Mouse (Mus musculus) kidney, adult 18-20 months (tissue): ENCODE data around the gene Smc1a.
A peak's percentile ranks its signal among the peaks of the same experiment; 100 is the strongest.
"Not testable (repeated sequence)": the region's sequence is repeated elsewhere in the genome, so short reads cannot be mapped to it uniquely, and the experiment has no call there.

Experiments used
- DNase-seq: peaks from one replicate; pipeline ENCODE4 v3.0.0; 2021

The Smc1a gene

DNA sequence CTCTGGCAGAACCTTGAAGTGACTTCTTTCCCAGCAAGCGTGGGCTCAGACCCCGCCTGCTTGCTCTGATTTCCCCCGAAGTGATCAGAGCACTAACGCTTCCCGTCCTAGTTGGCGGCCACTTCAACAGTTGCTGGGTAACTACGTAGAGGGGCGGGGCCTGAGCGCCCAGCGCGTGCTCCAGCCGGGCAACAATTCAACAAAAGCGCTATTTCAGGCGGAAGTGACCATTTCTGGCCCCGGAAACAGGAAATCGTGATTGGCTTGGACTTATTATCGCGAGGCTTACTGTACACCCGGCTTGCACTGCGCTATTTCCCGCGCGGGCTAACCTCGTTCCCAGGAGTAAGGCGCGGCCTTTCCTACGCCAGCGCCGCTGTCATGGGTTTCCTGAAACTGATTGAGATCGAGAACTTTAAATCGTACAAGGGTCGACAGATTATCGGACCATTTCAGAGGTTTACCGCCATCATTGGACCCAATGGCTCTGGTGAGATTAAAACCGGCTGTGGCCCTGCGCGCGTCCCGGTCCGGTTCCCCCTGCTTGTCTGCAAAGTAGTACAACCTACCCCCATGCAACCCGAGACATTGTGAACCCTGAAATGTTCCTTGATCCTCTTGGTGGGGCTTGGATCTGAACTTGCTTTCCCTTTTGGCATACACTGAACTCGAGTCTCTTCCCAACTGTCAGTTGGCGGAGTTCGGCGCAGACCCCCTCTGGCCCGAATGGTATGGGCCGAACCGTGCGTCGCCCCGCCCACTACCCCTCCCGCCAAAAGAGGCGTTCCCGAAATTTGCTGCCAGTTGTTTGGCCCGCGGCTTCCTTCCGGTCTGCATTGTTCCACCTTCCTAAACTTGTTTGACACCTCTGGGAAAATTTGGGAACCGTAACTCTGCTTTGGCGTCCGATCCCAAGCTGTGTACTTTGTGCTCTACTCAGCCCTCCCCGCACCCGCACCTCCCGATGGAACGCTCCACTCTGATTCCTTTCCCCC, at the start of gene Smc1a, which contains the start of gene Ribc1:
Gene Smc1a (plus strand): TSS at position 278 of the 995 bp plus-strand sequence.
Gene Ribc1 (minus strand): TSS at position 145 of the 995 bp plus-strand sequence.
- DNase-seq = peak; percentile 90

DNA sequence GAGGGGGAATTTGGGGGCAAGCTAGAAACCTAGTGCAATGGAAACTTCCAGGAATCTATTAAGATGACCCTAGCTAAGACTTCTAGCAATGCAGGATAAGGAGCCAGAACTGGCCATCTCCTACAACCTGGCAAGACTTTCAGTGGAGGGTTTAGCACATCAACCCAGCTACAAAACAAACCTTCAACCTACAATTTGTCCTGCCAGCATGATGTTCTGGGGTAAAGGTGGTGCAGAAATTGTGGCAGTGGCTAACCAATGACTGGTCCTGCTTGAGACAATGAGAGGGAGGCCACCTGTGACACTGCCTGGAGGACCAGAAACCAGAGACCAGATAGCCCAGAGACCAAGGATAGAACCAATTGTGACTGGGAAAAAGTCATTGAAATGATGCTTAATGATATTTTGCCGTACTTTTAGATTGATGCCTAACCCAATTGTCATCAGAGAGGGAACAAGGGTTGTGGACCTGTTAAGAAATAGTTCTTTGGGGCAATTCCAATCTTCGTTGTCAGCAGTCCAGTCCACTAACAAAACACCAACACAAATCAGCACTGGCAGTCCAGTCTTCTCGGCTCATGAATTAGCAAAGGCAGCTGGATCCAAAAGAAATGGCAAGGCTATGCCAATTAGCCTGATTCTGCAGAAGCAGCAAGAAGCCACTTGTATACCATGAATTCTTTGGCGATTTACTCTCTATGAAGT, 17.1 kb upstream of the Smc1a start:
- DNase-seq = no peak

DNA sequence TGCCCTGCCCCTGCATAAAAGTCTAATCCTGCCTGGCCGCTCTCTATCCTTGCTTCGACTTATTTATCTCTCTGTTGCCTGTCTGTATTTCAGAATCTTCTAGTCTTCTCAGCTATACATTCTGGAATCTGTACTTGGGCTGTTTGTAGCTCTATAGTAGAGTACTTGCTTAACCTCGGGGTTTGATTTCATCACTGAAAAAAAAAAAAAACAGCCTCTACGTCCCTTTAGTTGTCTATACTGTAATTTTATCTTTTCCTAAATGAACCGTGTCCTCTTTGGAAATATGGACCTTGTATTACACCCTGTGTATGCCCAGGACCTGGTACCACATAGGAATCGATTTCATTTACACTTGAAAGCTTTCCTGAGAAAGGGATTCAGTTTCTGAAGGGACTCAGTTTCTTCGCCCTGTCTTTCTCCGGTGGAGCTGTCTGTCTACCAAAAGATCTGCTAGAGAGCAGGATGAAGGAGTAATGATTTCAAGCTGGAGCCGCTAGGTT, 15.0 kb upstream of the Smc1a start:
- no peak for DNase-seq

DNA sequence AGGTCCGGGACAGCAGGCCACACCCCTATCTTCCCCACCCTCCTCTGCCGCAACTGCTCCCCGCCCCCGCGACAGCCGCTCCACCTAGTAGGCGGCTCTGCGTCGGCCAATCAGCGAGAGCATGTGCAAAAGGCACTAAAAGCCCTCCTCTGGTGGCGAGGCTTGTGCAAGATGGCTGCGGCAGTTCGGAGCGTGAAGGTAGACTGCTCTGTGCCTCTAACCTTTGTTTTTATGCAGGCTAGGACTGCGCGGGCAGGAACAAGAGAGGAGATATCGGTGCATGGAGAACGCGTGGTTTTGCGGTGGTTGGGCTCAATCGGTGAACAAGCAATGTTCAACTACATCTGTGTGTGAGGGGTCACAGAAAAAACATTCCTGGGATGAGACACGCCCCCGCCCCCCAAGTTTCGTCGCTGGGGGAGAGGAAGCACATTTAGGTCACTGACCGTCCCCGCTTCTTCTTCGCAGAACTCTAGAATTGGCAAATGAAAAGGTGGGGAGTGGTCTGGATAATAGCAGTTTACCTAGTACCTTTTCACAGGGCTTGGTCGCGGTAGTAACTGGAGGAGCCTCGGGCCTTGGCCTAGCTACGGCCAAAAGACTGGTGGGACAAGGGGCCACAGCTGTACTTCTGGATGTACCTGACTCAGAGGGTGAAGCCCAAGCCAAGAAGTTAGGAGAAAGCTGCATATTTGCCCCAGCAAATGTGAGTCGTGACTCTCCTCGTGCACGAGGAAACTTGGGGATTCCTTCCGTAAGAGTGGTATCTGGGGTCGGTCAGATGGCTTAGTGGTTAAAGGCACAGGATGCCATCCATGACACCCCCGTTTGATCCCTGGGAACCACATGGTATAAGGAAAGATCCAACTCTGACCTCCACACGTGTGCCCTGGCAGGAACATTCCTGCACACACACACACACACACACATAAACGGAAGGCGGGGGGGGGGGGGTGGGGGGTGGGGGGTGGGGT, 14.2 kb upstream of the Smc1a start, which contains the start of gene Hsd17b10:
Gene Hsd17b10 (plus strand): TSS at position 109 of the 974 bp plus-strand sequence.
- peak; percentile 79 for DNase-seq

DNA sequence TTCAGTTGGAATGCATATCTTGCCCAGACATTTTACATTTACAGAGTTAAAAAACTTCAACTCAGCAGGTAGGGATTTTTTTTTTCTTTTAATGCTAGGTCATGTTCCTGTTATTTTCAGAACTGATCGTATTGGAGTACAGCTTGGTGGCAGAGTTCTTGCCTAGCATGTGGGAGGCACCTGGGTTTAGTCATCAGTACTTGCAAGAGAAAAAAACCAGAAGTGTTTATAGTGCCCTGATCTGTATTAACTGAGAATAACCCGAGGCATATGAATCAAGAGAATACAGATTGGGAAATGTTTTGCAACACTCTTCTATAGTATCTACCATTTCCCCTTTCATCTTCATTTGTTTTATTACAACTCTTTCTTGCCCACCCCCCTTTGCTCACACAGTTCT, 13.4 kb upstream of the Smc1a start:
- no peak for DNase-seq

DNA sequence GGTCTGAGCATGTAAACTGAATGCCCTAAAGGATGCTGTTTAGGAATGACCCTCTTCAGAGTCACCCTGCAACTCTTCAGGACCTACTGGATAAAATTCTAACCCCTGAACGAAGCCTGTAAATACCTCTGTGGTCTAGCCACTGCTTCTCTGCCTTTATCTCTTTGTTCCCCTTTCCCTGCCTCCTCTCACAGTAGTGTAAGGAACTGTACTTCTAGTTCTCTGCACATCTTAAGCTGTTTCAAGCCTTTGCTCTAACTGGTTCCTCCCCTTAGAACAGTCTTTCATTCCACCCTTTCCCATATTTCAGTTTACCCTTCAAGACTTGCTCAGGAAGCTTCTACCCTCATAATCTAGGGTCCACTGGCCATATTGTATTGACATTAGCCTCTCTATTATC, 8.4 kb upstream of the Smc1a start:
- DNase-seq = no peak

DNA sequence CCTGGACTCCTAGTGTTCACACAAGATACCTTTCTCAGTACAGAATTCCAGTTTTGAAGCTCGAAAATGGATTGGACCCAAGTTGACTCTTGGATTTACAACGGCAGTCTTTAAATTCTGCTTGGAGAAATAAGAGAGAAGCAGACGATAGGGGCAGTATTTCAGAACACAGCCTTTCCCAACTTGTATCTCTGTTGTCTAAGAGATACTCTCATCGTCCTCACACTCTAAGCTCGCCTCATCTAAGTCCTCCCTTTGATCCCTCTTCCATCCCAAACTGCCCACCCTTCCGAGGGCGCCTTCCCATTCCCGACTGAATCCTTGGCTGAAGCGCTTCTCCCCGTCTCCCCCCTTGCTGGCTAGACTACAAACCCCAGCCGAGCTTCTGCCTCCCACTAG, 477 bp upstream of the Smc1a start:
- DNase-seq = no peak

DNA sequence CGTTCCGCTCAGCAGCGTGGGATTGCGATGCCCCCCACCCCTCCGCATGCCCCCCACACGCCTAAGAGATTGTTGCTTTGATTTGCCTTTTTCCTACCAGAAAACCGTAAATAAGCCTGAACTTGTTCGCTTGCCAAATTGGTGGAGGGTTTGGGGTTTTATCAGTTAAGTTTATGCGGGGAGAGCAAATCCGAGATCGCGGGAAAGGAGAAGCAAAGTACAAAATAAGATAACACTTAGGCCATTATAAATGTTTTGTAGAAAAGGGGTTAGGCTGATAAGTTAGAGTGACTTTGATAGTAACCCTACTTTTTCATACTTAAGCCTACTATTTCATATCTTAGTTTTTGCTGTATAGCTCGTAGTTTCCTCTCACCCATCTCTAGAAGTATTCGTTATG, 958 bp downstream of the Smc1a start:
- no peak for DNase-seq

DNA sequence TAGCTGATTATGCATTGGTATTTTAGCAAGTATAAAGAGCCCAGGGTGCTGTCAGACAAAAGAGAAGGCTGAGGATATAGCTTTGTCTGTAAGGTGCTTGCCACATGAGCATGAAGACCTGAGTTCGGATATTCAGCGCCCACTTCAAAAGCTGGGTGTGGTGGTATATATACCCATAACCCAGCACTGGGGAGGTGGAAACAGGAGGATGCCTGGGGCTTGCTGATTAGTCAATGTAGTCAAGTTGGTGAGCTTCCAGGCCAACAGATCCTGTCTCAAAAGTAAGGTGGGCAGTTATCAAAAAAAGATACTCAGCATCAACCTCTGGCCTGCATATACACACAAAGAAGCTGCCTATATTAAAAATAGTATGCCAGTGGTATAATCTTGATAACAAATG, 3.1 kb downstream of the Smc1a start:
- no peak for DNase-seq

DNA sequence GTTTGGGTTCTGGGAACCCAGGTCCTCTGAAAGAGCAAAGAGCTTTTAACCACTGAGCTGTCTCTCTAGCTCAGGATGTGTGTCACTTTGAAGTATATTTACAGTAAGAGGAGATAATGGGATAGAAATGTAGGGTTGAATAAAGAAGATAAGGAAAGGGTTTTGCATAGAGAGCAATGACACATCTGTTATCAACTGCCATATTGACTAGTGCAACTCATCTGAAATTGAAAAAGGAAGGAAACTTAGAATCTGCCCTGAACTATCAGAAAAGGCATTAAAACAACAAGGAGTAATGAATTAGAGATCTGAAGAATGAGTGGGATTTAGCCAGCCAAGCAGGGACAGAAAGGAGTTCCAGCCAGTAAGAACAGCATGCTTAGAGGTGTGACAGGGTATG, 23.6 kb downstream of the Smc1a start:
- no peak for DNase-seq

DNA sequence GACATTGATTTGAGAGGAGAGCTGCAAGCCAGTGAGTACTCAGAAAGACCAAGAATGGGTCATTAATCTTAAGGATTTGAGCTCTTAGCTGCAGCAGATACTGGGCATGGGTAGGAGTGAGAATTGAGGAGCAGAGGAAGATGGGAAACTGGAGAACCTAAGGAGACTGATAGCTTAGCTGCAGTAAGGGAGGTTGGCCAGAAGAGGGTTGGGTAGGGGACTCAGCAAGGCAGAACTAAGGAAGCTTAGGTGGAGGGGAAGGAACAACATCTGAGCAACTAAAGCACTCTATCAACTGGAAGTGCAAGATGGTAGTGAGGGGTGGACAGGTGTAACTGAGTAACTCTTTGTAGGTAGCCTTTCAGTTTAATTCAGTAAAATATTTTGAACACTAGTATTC, 31.0 kb downstream of the Smc1a start:
- DNase-seq = no peak

DNA sequence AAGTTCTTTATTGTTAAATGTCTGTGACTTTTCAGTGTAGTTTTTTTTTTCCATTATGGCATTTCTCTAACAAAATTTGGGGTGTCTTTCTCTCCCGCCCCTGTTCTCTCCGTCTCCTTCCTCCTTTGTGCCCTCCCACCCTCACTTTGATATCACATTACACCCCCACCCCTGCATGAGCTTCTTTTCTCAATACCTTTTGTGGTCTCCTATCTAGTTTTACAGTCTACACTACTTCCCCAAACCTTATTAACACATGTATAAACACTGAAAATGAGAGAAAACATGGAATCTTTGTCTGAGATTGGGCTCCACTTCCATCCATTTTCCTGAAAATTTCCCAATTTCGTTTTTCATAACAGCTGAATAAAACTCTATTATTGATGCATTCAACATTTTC, 36.3 kb downstream of the Smc1a start:
- DNase-seq = no peak

DNA sequence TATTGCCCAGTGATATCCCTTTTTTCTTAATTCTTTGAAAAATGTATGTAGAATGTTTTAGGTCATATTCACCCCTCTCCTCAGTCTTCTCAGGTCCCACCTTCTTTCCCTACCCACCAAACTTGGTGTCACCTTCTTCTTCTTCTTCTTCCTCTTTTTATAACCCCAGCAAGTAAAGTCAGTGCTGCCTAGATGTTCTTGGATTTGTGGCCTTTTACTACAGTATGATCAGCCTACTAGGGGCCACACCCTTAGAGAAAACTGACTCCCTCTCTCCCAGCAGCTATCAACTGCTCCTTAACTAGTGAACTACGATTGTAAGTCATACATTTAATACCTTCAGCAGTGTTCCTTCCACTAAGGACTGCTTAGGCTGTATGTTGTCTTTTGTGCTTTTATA, 37.9 kb downstream of the Smc1a start:
- no peak for DNase-seq

DNA sequence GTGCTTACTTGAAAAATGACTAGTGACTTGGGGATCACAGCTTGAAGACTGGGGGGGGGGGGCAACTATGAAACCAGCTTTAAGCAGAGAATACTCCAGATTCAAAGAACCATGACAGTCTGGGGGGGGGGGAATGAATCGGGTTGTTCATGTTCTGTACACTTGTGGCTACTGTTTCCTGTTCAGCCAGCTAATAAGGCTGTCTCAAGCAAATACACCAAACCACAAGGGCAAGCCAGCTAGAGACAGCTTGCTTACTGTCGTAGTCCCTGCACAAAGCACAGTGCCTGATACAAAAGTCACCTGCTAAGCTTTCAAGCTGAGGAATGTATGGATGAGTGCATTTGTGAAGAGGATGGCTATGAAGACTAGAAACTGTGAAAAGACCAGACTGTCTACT, 49.4 kb downstream of the Smc1a start:
- DNase-seq = no peak

DNA sequence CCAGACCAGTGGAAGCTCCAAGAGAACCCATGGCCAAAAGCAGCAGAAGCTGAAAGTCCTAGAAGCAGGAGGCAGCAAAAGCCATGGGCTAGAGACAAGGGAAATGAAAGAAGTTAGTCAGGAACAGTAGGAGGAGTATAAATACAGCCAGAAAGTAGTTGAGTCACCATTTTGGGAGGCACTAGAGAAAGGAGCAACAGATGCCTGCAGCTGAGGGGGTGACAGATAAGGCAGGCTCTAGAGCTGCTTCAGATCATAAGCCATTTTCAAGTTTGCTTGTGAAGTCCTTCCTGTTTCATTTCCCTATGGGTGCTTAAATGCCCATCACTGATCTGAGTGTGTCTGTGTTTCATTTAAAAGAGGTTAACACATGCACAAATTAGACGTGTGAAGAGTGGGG, 51.6 kb downstream of the Smc1a start:
- DNase-seq = no peak

DNA sequence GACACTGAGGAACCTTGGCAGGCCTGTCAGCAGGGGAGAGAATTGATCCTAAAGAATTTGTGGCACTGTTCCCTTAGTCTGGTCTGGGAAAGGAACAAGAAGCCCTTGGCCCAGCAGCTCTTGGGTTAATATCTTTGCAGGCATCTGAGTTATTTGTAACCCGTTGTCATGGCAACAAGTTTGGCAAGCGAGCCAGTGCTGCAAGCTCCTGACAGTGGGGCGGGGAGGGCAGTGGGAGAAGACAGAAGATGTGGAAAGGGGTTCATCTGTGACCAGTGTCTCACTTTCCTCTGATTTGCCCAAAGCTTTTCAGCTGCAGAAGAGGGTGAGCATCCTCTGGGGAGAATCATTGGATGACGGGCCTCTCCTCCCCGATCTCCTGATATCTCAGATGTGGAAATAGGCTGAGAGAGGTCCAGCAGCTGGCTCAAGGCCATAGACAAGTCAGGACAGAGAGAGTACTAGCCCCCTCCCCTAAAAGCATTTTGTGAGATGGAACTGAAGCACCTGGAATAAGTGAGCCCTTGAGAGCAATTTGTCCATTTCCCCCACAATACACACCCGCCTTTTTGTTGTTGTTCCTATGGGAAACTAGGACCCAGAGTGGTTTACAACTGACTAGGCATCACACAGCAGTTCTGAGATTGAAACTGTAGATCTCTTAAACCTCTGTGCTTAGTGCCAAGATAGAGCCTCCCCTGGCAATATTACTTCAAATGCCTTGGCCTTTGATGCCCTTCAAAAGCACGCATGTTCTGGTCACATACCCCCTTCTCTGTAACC, 73.8 kb downstream of the Smc1a start:
- not testable (repeated sequence) for DNase-seq

DNA sequence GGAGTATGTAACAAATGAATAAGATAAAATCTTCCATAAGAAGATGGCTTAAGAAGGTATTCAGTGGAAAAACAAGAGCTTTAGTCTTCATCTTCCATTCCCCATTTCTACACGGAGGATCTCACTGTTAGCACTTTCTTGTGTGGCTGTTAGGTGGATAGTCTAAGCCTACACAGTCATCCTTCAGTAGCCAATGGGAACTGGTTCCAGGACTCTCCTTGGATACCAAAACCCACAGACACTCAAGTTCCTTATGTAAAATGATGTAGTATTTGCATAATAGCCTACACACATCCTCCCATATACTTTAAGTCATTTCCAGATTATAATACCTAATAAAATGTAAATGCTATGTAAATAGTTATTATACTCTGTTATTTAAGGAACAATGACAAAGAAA, 81.3 kb downstream of the Smc1a start:
- no peak for DNase-seq
